Mouse (Mus musculus) frontal cortex, adult (tissue): ENCODE data around the gene Cryab.

Source experiments
- ATAC-seq: cut with Nextera tagmentation; 2 replicates; pipeline ENCODE4 v1.9.2; 2017; ENCODE audit warnings: mild to moderate bottlenecking, moderate library complexity, mixed read lengths; ENCODE audit not compliant: low TSS enrichment

Gene Cryab

GRCm38 (mm10) chr9:50796776-50797175, 45.7 kb downstream of the Cryab start:
- no peak for ATAC-seq

- ATAC-seq, result no peak
Observed at GRCm38 (mm10) chr9:50797641-50798040, 46.5 kb downstream of the Cryab start.

GRCm38 (mm10) chr9:50798368-50798767, 47.2 kb downstream of the Cryab start:
- no peak for ATAC-seq

GRCm38 (mm10) chr9:50800985-50801384, 49.9 kb downstream of the Cryab start:
- no peak; the same call in 1 of the 2 replicates for ATAC-seq

- no peak for ATAC-seq
Observed at GRCm38 (mm10) chr9:50803055-50803671, 52.0 kb downstream of the Cryab start.
